Comparison of ENCODE assay signal across 22 mouse cellular contexts in the genomic region with DNA sequence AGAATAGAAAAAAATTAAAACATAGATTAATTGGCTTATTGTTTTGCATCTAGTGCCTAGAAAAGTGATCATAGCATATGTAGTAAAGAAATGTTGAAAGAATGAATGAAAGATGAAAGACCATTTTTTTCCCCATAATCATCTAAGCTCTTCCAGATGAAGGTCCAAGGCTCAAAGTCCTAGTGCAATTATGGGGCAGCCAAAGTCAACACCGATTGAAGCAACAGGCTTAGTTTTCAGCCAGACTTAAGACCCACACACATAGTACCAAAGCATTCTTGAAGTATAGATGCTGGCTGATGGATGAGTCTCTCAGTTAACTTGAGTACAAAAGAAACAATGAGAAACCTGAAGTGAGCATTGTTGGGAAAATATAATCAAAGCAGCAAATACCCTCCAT. TPM values are rescaled to one million over a fixed set of nuclear protein-coding genes. Genes with fewer than 3 reads are reported as not detected.
"Had no signal": no experiment of that assay in that cellular context is flagged by ENCODE, and none has a peak within 500 bp of the region (broad histone marks: within the 10 kb centered on the region; RNA-seq: fewer than 3 reads in every experiment).

No protein-coding gene starts in this region.

- H3K4me3 ChIP-seq: megakaryocyte, embryonic 14.5 days; midbrain, embryonic 13.5 days; midbrain, embryonic 15.5 days; neural tube, embryonic 12.5 days; stomach, embryonic 15.5 days had no signal

- H3K27ac ChIP-seq: macrophage; midbrain, embryonic 13.5 days; midbrain, embryonic 15.5 days; neural tube, embryonic 12.5 days; stomach, embryonic 15.5 days; stomach, postnatal 0 days had no signal

- H3K4me2 ChIP-seq: lung, embryonic 14.5 days; midbrain, embryonic 11.5 days; midbrain, embryonic 13.5 days; midbrain, embryonic 15.5 days; neural tube, embryonic 12.5 days; stomach, embryonic 15.5 days had no signal

- DNase-seq: lung, adult 18-20 months; lung, embryonic 14.5 days; lung, postnatal 10 days; lung, postnatal 36 days; right cerebral cortex, postnatal 14 days; thymus, adult 2 months; thymus, postnatal 25 days; thymus, postnatal 4 days had no signal

- H3K36me3 ChIP-seq: midbrain, embryonic 13.5 days; midbrain, embryonic 15.5 days; neural tube, embryonic 12.5 days; stomach, embryonic 15.5 days had no signal

- H3K9ac ChIP-seq: lung, embryonic 14.5 days; midbrain, embryonic 13.5 days; midbrain, embryonic 15.5 days; neural tube, embryonic 12.5 days; stomach, embryonic 15.5 days had no signal

- H3K4me1 ChIP-seq: megakaryocyte, embryonic 14.5 days; midbrain, embryonic 13.5 days; midbrain, embryonic 15.5 days; neural tube, embryonic 12.5 days; stomach, embryonic 15.5 days had no signal

- ATAC-seq: midbrain, embryonic 13.5 days; midbrain, embryonic 15.5 days had no signal

- H3K9me3 ChIP-seq: midbrain, embryonic 13.5 days; midbrain, embryonic 15.5 days; neural tube, embryonic 12.5 days; stomach, embryonic 15.5 days had no signal

- H3K27me3 ChIP-seq: megakaryocyte, embryonic 14.5 days; midbrain, embryonic 13.5 days; midbrain, embryonic 15.5 days; neural tube, embryonic 12.5 days; stomach, embryonic 15.5 days had no signal

RNA-seq across cellular contexts. Expression of a gene that starts 9.3 kb away (rescaled TPM):
- total RNA-seq: megakaryocyte progenitor cell, adult 5-6 weeks; midbrain, postnatal 0 days; monocyte, adult 5-6 weeks; neutrophil, adult 5-6 weeks had no signal
- polyA plus RNA-seq: lung, embryonic 14.5 days; macrophage; midbrain, embryonic 11.5 days; midbrain, embryonic 13.5 days; midbrain, embryonic 15.5 days; neural tube, embryonic 12.5 days; testis, adult 2 months; urinary bladder, adult 2 months had no signal
